Mouse (Mus musculus): ENCODE data around the gene Kcnk10.

Gene Kcnk10

GRCm38 (mm10) chr12:98505601-98506000 lies 72.5 kb downstream of the Kcnk10 start:
- no peak for DNase-seq

GRCm38 (mm10) chr12:98501528-98502280 lies 76.4 kb downstream of the Kcnk10 start:
- DNase-seq = no peak

- no peak for DNase-seq
These were observed 77.1 kb downstream of the Kcnk10 start for GRCm38 (mm10) chr12:98501045-98501444.

GRCm38 (mm10) chr12:98481460-98481859 lies 96.7 kb downstream of the Kcnk10 start:
- DNase-seq = no peak

- DNase-seq = no peak
These were observed 97.1 kb downstream of the Kcnk10 start for GRCm38 (mm10) chr12:98481048-98481447.

- no peak for DNase-seq
These were observed 100.2 kb downstream of the Kcnk10 start for GRCm38 (mm10) chr12:98477673-98478461.

GRCm38 (mm10) chr12:98471232-98471631 lies 106.9 kb downstream of the Kcnk10 start:
- no peak for DNase-seq

GRCm38 (mm10) chr12:98470097-98470496 lies 108.0 kb downstream of the Kcnk10 start:
- no peak for DNase-seq

- no peak for DNase-seq
These were observed 110.3 kb downstream of the Kcnk10 start for GRCm38 (mm10) chr12:98467793-98468192.

- no peak for DNase-seq
These were observed 118.2 kb downstream of the Kcnk10 start for GRCm38 (mm10) chr12:98459889-98460288.

GRCm38 (mm10) chr12:98458944-98459343 lies 119.2 kb downstream of the Kcnk10 start:
- DNase-seq = no peak

- no peak for DNase-seq
These were observed 119.6 kb downstream of the Kcnk10 start for GRCm38 (mm10) chr12:98458516-98458915.

GRCm38 (mm10) chr12:98453161-98453560 lies 124.9 kb downstream of the Kcnk10 start:
- DNase-seq = no peak

GRCm38 (mm10) chr12:98452646-98453045 lies 125.5 kb downstream of the Kcnk10 start:
- DNase-seq = no peak

GRCm38 (mm10) chr12:98445637-98446036 lies 132.5 kb downstream of the Kcnk10 start:
- DNase-seq = no peak

- no peak for DNase-seq
These were observed 133.2 kb downstream of the Kcnk10 start for GRCm38 (mm10) chr12:98444860-98445259.

GRCm38 (mm10) chr12:98443754-98444153 lies 134.4 kb downstream of the Kcnk10 start:
- no peak for DNase-seq

- no peak for DNase-seq
These were observed 140.0 kb downstream of the Kcnk10 start for GRCm38 (mm10) chr12:98438080-98438479.

- no peak for DNase-seq
These were observed 147.4 kb downstream of the Kcnk10 start for GRCm38 (mm10) chr12:98430683-98431082.

GRCm38 (mm10) chr12:98421340-98421739 lies 156.8 kb downstream of the Kcnk10 start:
- DNase-seq = no peak

GRCm38 (mm10) chr12:98419849-98420248 lies 158.3 kb downstream of the Kcnk10 start:
- no peak for DNase-seq

GRCm38 (mm10) chr12:98409580-98409979 lies 168.5 kb downstream of the Kcnk10 start:
- no peak for DNase-seq

GRCm38 (mm10) chr12:98406598-98406997 lies 171.5 kb downstream of the Kcnk10 start:
- DNase-seq = no peak

- DNase-seq = no peak
These were observed 172.0 kb downstream of the Kcnk10 start for GRCm38 (mm10) chr12:98406076-98406475.

Data from kidney, postnatal 14 days (tissue).